Mouse (Mus musculus): ENCODE measurements around the gene 1300017J02Rik. TPM values are rescaled to one million over a fixed set of nuclear protein-coding genes. Genes with fewer than 3 reads are reported as not detected.

1300017J02Rik gene
- polyA plus RNA-seq, 1 experiment, result 1.7 TPM

DNA sequence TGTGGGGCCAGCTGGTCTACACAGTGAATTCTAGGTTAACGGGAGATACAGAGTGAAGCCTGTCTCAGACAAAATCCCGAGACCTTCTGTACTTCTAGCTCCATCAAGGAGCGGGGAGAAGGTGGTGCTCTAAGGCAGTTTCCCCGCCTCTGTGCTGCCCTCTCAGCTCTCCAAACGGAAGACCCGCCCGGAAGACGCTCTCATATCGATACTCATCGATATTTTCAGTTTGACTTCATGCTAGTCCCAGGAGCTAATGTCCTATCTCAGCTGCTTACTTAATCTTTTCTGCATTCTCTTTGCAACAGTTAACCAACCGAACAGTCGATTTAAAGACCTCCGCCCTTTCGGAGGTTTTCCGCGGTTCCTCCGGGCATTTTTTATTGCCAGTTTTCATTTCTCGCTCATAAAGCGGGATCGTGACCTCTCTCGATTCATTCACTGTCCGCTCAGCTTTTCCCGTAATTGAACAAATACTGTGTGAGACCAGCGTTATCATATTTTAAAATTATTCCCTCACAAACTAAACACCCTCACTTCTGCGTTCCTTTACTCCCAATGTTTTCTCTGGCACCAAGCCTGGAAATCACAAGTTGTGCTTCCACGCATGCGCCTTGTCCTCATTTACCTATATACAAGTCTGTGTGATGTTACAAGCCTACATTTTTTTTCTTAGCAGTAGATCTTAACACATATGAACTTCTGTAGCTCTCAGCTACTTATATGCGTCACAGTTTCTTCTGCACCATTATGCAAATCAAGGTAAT is 92.0 kb downstream of the 1300017J02Rik start:
- DNase-seq, result no peak
- Histone ChIP-seq H3K27ac (ENCODE audit: control insufficient read depth, insufficient read depth, low read length) (no peak overlapping the region), H3K36me3 (ENCODE audit: control insufficient read depth, insufficient read depth, low read length) (no peaks in the 10 kb centered on the region), H3K4me1 (replicated peaks; ENCODE audit: control insufficient read depth, insufficient read depth, low read length) (no peaks in the 10 kb centered on the region), H3K27me3 (ENCODE audit: control insufficient read depth, insufficient read depth, low read length) (no peaks in the 10 kb centered on the region), H3K4me3 (ENCODE audit: control insufficient read depth, insufficient read depth, low read length) (no peak overlapping the region)
- 94% methylated on average over 28 of the region's 28 CpGs for WGBS
- no peak for TF ChIP-seq CTCF (IDR thresholded peaks at IDR 0.05; ENCODE audit: borderline replicate concordance, control insufficient read depth, extremely low read depth, insufficient read depth, low read length, poor library complexity)
- no peak for TF ChIP-seq POLR2A (IDR thresholded peaks at IDR 0.05; ENCODE audit: control insufficient read depth, extremely low read depth, insufficient read depth, low read length, poor library complexity)

DNA sequence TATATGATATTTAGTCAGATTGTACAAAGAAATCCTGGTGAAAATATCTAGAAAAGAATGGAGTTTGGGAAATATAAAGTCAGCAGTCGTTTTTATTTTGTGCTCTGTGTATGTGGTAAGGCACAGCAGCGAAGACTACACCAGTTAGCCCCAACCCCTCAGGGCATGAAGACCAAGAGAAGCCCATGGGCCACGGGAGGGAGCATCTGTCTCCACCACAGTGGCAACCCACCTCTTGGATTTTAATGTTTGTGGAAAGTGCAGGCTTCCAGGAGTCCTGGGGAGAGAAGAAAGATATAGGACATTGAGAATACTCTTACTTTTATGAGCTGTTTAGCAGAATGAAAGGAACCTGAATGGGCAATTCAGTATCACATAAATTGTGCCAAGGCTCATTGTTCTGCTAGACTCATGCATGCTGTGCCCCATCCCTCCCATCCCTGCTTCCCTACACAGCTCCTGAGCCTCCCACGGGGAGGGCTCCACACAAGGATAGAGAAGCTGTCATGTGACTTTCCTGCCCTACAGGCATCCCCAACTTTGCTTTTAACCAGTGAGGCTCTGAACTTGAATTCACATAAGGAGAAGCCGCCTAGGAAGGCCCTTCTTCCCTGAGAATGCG is 96.0 kb downstream of the 1300017J02Rik start:
- WGBS, result 93% methylated on average over 6 of the region's 6 CpGs
- no peak for TF ChIP-seq CTCF (IDR thresholded peaks at IDR 0.05; ENCODE audit: borderline replicate concordance, control insufficient read depth, extremely low read depth, insufficient read depth, low read length, poor library complexity)
- no peak for TF ChIP-seq POLR2A (IDR thresholded peaks at IDR 0.05; ENCODE audit: control insufficient read depth, extremely low read depth, insufficient read depth, low read length, poor library complexity)
- Histone ChIP-seq H3K27ac (ENCODE audit: control insufficient read depth, insufficient read depth, low read length) (no peak overlapping the region), H3K4me3 (ENCODE audit: control insufficient read depth, insufficient read depth, low read length) (no peak overlapping the region), H3K27me3 (ENCODE audit: control insufficient read depth, insufficient read depth, low read length) (no peaks in the 10 kb centered on the region), H3K36me3 (ENCODE audit: control insufficient read depth, insufficient read depth, low read length) (no peaks in the 10 kb centered on the region), H3K4me1 (replicated peaks; ENCODE audit: control insufficient read depth, insufficient read depth, low read length) (no peaks in the 10 kb centered on the region)
- no peak for DNase-seq

DNA sequence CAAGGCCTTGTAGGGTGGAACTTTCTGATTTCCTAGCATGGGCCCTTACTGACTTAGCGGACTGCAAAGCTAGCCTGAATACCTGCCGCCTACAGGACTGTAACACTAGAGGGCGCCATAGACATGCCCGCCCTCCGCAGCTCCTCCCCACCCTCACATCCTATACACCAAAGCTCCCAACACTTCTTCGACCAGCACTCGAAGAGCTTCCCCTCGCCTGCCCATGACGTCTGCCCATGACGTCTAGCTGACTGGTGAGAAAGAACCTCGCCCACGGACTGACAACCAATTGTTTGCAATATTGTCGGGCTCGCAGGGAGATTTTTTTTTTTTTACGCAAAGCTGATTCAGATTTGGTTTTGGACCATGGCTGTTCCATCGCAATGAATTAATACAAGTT is 97.0 kb downstream of the 1300017J02Rik start:
- Histone ChIP-seq H3K27ac (ENCODE audit: control insufficient read depth, insufficient read depth, low read length) (no peak overlapping the region), H3K27me3 (ENCODE audit: control insufficient read depth, insufficient read depth, low read length) (no peaks in the 10 kb centered on the region), H3K4me1 (replicated peaks; ENCODE audit: control insufficient read depth, insufficient read depth, low read length) (no peaks in the 10 kb centered on the region), H3K36me3 (ENCODE audit: control insufficient read depth, insufficient read depth, low read length) (no peaks in the 10 kb centered on the region), H3K4me3 (ENCODE audit: control insufficient read depth, insufficient read depth, low read length) (no peak overlapping the region)
- peak; percentile 69 for DNase-seq
- 12% methylated on average over 16 of the region's 16 CpGs for WGBS
- TF ChIP-seq POLR2A (IDR thresholded peaks at IDR 0.05; ENCODE audit: control insufficient read depth, extremely low read depth, insufficient read depth, low read length, poor library complexity) (no peak), CTCF (IDR thresholded peaks at IDR 0.05; ENCODE audit: borderline replicate concordance, control insufficient read depth, extremely low read depth, insufficient read depth, low read length, poor library complexity) (peak; percentile 82; the same call in 1 of the 2 replicates)

DNA sequence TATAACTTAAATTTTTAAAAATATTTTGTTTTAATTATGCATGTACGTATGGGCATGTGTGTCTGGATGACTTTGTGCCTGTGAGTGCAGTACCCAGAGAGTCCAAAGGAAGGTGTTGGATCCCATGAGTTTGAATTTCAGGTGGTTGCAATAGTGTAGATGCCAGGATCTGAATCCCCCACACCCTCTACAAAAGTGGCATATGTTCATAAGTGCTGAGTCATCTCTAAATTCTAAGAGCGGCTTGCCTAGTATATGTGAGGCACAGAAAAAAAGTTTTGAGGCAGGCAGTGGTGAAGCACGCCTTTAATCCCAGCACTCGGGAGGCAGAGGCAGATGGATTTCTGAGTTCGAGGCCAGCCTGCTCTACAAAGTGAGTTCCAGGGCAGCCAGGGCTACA is 99.1 kb downstream of the 1300017J02Rik start:
- 89% methylated on average over 5 of the region's 5 CpGs for WGBS

DNA sequence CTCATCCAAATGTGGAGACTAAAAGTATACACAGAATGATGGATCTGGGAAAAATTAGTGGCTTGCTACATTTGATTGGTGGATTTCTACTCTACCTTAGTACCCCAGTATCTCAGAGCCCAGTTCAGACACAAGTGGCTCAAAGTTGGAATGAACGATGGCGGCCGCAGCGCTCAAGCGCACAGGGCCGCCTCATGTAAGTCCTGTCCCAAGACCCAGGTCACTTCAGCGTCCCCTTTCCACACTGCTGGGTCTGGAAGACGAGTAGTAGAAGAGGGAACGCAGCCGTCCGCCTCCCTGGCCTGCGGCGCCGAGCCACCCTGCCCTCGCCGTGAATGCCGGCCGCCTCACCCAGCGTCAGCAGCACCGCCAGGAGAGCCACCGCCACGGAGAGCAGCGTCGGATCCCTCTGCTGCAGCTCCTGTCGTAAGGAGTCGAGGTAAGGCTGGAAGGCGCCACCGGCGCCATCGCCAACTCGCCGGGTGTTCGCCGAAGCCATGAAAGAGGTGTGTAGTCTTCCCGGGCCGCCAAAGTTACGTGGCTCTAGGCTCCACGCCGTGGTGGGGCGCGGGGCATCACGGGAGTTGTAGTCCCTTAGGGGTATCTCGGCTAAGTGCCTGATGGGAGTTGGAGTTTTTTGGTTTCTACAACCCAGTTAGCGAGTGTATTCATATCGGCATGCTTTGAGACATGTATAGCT is 103.2 kb downstream of the 1300017J02Rik start, which contains the start of gene Srprb:
TSS of gene Srprb (minus strand) at position 577 of the 700 bp plus-strand sequence.
- TF ChIP-seq CTCF (IDR thresholded peaks at IDR 0.05; ENCODE audit: borderline replicate concordance, control insufficient read depth, extremely low read depth, insufficient read depth, low read length, poor library complexity) (no peak), POLR2A (IDR thresholded peaks at IDR 0.05; ENCODE audit: control insufficient read depth, extremely low read depth, insufficient read depth, low read length, poor library complexity) (0 out of 2 replicates have a peak, but pooled peaks have one; percentile 50)
- Histone ChIP-seq H3K27ac (ENCODE audit: control insufficient read depth, insufficient read depth, low read length) (no peak within 1 kb of the TSS), H3K27me3 (ENCODE audit: control insufficient read depth, insufficient read depth, low read length) (no peaks in the 10 kb centered on the region), H3K4me3 (ENCODE audit: control insufficient read depth, insufficient read depth, low read length) (peak within 1 kb of the TSS; percentile 98), H3K36me3 (ENCODE audit: control insufficient read depth, insufficient read depth, low read length) (peaks cover 14% of the 10 kb centered on the region), H3K4me1 (replicated peaks; ENCODE audit: control insufficient read depth, insufficient read depth, low read length) (no peaks in the 10 kb centered on the region)
- peak; percentile 97 for DNase-seq
- under 1% methylated on average over 44 of the region's 45 CpGs for WGBS

More for the DNA sequence above, 99.1 kb downstream of the 1300017J02Rik start:
- no peaks in the 10 kb centered on the region for H3K27me3 ChIP-seq (ENCODE audit: control insufficient read depth, insufficient read depth, low read length)
- DNase-seq, result no peak
- H3K4me1 ChIP-seq (replicated peaks; ENCODE audit: control insufficient read depth, insufficient read depth, low read length), result no peaks in the 10 kb centered on the region
- H3K27ac ChIP-seq (ENCODE audit: control insufficient read depth, insufficient read depth, low read length), result no peak overlapping the region
- no peaks in the 10 kb centered on the region for H3K36me3 ChIP-seq (ENCODE audit: control insufficient read depth, insufficient read depth, low read length)
- TF ChIP-seq CTCF (IDR thresholded peaks at IDR 0.05; ENCODE audit: borderline replicate concordance, control insufficient read depth, extremely low read depth, insufficient read depth, low read length, poor library complexity), result no peak
- H3K4me3 ChIP-seq (ENCODE audit: control insufficient read depth, insufficient read depth, low read length), result no peak overlapping the region

Other genes with a start within 250 kb of the 1300017J02Rik start
- gene Rab6b, start 193.3 kb downstream of the 1300017J02Rik start, polyA plus RNA-seq (2012; rRNA removed), result 4.7 and 8.1 TPM in 2 replicates
- 47.4 and 51.3 TPM in 2 replicates for gene Srprb, start 102.9 kb downstream of the 1300017J02Rik start, polyA plus RNA-seq (2012; rRNA removed)
- gene Gm20425, start 74.8 kb downstream of the 1300017J02Rik start, polyA plus RNA-seq (2012; rRNA removed), result not detected in 2 replicates
- gene Trf, start 74.6 kb downstream of the 1300017J02Rik start, polyA plus RNA-seq (2012; rRNA removed), result 149 and 198 TPM in 2 replicates
- 41.5 and 52.1 TPM in 2 replicates for gene Topbp1, start 133 bp upstream of the 1300017J02Rik start, polyA plus RNA-seq (2012; rRNA removed)
- gene Cdv3, start 60.8 kb upstream of the 1300017J02Rik start, polyA plus RNA-seq (2012; rRNA removed), result 74.9 and 166 TPM in 2 replicates
- 0.98 and 1.4 TPM in 2 replicates for gene Bfsp2, start 175.3 kb upstream of the 1300017J02Rik start, polyA plus RNA-seq (2012; rRNA removed)